Mouse (Mus musculus) olfactory bulb, adult 2 months (tissue): ENCODE measurements around the gene Aak1.

Experiments used
- CTCF ChIP-seq: fragments of 200-500 bp; IDR thresholded peaks from 2 replicates; pipeline ENCODE4 v1.5.1; 2012; ENCODE audit warnings: low read depth, mild to moderate bottlenecking, low read length, moderate library complexity; ENCODE audit not compliant: insufficient read depth
- POLR2A ChIP-seq: fragments of 200-500 bp; IDR thresholded peaks from 2 replicates; pipeline ENCODE4 v1.6.1; 2012; ENCODE audit warnings: mild to moderate bottlenecking, low read depth, low read length, moderate library complexity; ENCODE audit not compliant: insufficient read depth

- TF ChIP-seq CTCF (no peak), POLR2A (no peak)
Observed at GRCm38 (mm10) chr6:86989576-86989975, 140.3 kb downstream of the Aak1 start.
